Mouse (Mus musculus) gastrocnemius, postnatal 36 days (tissue): ENCODE measurements around the gene Zfp600. TPM values are rescaled to one million over a fixed set of nuclear protein-coding genes. Genes with fewer than 3 reads are reported as not detected.
"Not testable (repeated sequence)": the region's sequence is repeated elsewhere in the genome, so short reads cannot be mapped to it uniquely, and the experiment has no call there.

Experiments used
- DNase-seq, 2 experiments: peaks; one replicate each; pipeline ENCODE4 v3.0.0; 2022
- intact Hi-C: fragments of 180-260 bp; cut with DNase I; formaldehyde crosslinking; loops from one replicate; pipeline ENCODE4 v1.15.1; 2025
- long read RNA-seq, 2 experiments: library from polyadenylated mRNA; stranded (forward); transcript quantifications; one replicate each; pipeline ENCODE4 v2.0.0; 2021
- total RNA-seq, 2 experiments: library from RNA; stranded (reverse); gene quantifications; 2 replicates each; pipeline ENCODE4 v1.2.3; 2021

Zfp600 gene
- not detected for total RNA-seq
- long read RNA-seq, experiment 1, result 0 reads
- long read RNA-seq, experiment 2, result 0 reads

DNA sequence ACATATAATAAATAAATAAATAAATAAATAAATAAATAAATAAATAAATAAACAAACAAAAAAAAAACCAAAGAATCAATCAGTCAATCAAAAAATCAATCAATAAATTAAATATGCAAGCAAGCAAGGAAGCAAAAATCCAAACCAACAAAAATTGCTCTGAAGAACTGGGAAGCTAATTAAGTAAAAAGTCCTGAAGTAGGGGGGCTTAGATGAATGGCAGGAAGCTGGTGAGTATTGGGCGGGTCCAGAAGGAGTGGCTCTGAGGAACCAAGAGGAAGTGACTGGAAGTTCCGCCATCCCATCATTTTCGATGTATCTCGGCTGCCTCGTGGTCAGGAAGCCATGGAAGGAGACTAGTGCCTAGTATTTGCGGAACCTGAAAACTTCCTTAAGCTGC is at the start of gene Zfp600:
Zfp600 (plus strand) TSS at position 301 of the 400 bp plus-strand sequence.
- DNase-seq, intact Hi-C loops: not testable (repeated sequence)

- intact Hi-C loops, DNase-seq: not testable (repeated sequence)
Observed at GRCm38 (mm10) chr4:146162893-146163292, 6.3 kb downstream of the Zfp600 start.

DNA sequence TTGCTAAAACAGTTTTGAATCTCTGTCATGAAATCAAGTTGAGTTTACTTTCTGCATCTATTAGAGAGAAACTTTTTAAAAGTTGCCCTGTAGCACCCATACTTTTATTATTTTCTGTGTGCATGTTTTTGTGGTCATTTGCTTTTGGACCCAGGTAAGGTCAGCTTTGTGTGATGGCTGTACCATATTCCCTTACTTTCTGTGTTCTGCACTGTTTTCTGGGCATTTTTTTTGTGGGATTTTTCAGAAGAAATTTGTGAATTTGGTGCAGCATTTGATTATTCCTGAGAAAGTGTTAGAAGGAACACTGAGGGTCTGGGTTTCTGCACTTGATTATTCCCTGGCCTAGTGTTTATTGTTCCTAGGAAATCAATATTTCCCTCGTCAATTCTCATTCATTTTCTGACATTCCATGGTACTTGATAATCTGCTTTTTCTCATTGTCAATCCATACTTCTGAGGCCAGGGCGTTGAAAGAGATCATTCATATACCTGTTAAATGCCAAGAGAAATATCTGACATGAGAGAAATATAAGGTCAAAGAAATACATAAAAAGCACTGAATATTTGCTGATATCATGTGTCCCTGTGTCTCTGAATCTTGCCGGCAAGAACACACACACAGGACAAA is 10.7 kb downstream of the Zfp600 start:
- DNase-seq, intact Hi-C loops: not testable (repeated sequence)

- DNase-seq, result peak; percentile 3 to 19
- intact Hi-C loops, result not testable (repeated sequence)
Observed at GRCm38 (mm10) chr4:146167879-146168532, 11.4 kb downstream of the Zfp600 start.

GRCm38 (mm10) chr4:146168730-146169215 is 12.1 kb downstream of the Zfp600 start:
- DNase-seq, intact Hi-C loops: not testable (repeated sequence)

DNA sequence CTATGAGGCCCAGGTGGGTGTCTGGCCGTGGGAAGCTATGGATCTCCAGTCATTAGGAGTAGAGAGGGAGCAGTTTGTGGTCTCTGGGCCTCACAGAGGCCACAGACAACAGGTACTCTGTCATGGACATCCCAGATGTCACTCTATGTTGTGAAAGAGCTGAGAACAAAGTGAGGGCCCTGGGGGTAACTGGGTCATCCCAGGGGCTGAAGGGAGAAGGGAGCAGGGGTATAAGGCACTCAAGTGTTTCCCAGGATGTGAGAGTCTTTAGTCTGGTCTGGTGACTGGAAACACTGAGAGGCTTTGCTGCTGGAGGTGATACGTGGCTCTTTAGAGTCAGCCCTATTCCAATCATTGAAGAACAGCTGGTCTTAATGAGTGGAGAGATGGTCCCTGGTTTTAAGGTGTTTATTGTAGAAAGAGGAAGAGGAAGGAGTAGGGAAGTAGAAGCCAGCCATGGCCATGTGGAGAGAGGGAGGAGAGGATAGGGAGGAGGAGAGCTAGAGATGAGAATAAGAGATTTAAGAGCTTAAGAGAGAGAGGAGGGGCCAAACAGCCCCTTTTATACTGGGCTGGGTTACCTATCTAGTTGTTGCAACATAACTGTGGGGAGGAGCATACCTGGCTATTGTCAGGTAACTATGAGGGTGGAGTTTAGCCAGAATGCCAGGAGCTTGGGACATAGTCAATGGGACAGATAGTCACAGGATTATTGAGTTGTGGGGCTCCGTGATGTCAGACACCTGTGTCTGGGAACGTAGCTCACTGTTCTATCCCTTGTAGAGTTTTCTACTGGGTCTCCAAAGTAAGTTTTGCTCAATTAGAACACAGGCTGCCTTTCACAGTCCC is 17.0 kb downstream of the Zfp600 start:
- intact Hi-C loops, result not testable (repeated sequence)
- DNase-seq, result peak; percentile 4 to 18

- intact Hi-C loops, result not testable (repeated sequence)
Observed at GRCm38 (mm10) chr4:146204357-146204756, 47.7 kb downstream of the Zfp600 start.

DNA sequence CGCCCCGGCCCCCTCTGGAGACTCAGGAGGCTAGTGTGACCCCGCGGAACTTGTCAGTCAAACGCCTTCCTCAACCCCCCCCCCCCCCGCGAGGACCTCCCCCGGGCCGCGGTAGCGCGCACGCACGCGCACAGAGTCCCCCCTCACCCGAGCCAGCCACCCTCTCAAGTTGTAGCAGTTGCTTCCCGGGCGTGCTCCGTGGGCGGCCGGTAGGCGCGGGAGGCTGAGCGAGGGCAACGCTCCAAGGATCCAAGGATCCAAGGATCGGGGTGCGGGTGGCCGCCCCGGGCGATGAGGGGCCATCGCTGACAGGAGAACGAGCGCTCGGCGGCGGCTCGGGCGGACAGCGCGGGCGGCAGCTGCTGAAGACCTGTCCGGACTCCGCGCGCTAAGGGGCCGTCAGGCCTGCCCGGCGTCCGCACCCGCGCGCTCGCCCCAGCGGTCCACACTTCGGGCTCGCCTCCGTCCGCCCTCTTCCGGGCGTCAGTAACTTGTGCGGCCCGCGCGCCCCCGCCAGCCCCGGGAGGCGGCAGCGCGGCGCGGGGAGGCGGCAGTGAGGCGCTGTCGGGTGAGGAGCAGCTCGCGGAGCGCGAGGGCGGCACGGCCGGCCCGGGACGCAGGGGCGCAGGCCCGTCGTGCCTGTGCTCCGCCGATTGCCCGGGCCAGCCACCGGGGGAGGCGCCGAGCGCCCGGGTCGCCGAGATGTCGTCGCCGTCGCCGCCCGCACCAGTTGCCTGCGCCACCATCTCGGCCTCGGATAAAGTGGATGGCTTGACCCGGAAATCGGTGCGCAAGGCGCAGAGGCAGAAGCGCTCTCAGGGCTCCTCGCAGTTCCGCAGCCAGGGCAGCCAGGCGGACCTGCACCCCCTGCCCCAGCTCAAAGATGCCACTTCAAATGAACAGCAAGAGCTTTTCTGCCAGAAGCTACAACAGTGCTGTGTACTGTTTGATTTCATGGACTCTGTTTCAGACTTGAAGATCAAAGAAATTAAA is 82.9 kb downstream of the Zfp600 start:
- DNase-seq, intact Hi-C loops: not testable (repeated sequence)

More at GRCm38 (mm10) chr4:146204357-146204756, 47.7 kb downstream of the Zfp600 start:
- DNase-seq, result peak in 1 of 2 experiments; percentile 3

DNA sequence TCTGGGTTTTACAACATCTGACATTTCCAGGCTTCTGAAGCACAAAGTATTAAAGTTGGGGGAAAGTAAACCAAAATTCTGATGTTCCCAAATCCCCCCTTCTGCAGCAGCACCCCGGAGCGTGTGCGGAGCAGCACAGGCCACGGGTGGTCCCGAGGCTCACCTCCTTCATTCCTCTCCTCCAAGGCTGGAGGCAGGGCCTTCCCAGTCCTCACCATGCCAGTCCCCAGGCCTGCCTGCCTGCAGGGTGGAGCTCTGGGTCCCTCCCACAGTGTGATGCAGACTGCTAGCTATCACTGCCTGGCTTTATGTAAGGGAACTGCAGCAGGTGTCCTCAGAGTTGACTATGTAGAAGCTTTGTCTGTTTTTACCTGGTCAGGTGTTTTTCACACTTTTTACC is 85.5 kb downstream of the Zfp600 start:
- DNase-seq, result peak in 1 of 2 experiments; percentile 2
- intact Hi-C loops, result not testable (repeated sequence)

Other genes starting within 250 kb of the Zfp600 start
- gene Zfp987, start 59.5 kb upstream of the Zfp600 start, total RNA-seq, result not detected